In genomic region chr5:115571086-115571485, GRCm38 (mm10) we compare ENCODE assay signal across 18 mouse cellular contexts. TPM values are rescaled to one million over a fixed set of nuclear protein-coding genes. Genes with fewer than 3 reads are reported as not detected.
DNase-seq lines count a peak whose midpoint lies in the region; ATAC-seq and TF ChIP-seq lines count a peak whose summit lies in the region.
"Had no signal": no experiment of that assay in that cellular context is flagged by ENCODE, and none has a peak within 500 bp of the region (broad histone marks: within the 10 kb centered on the region; RNA-seq: fewer than 3 reads in every experiment).

No protein-coding gene starts in this region.

- TF ChIP-seq CTCF in forebrain, postnatal 0 days (IDR thresholded peaks at IDR 0.05; ENCODE audit: low read depth), result no peak
- TF ChIP-seq CTCF in hindbrain, postnatal 0 days (IDR thresholded peaks at IDR 0.05; ENCODE audit: low read depth), result no peak

- H3K9ac ChIP-seq in forebrain, postnatal 0 days, result no peak overlapping the region
- H3K9ac ChIP-seq in forebrain, embryonic 13.5 days, result no peak overlapping the region
- no peak overlapping the region for H3K9ac ChIP-seq in hindbrain, embryonic 11.5 days (ENCODE audit: low read depth, low read length)
- no peak overlapping the region for H3K9ac ChIP-seq in hindbrain, postnatal 0 days (replicated peaks; ENCODE audit: low read length)
- H3K9ac ChIP-seq: hindbrain, embryonic 15.5 days; limb, embryonic 15.5 days; lung, embryonic 14.5 days; midbrain, embryonic 12.5 days had no signal

- no peak overlapping the region for H3K27ac ChIP-seq in forebrain, postnatal 0 days (ENCODE audit: low read depth, low read length)
- no peak overlapping the region for H3K27ac ChIP-seq in forebrain, embryonic 13.5 days
- no peak overlapping the region for H3K27ac ChIP-seq in hindbrain, embryonic 11.5 days (ENCODE audit: low read depth, low read length)
- no peak overlapping the region for H3K27ac ChIP-seq in hindbrain, postnatal 0 days
- H3K27ac ChIP-seq: hindbrain, embryonic 15.5 days; limb, embryonic 15.5 days; macrophage; midbrain, embryonic 12.5 days had no signal

- peak; percentile 10 for DNase-seq in forebrain, postnatal 0 days
- DNase-seq in layer of hippocampus, adult 9-11 months, result peak; percentile 82
- peak; percentile 79 to 80 for DNase-seq in right cerebral cortex, adult 2 months (ENCODE audit: low spot score in 2 of 2)
- no peak for DNase-seq in MN1 (ENCODE audit: low spot score)
- no peak for DNase-seq in hindbrain, embryonic 11.5 days (ENCODE audit: low spot score)
- DNase-seq in hindbrain, postnatal 0 days (ENCODE audit: low spot score), result no peak
- DNase-seq: adrenal gland, postnatal 25 days; cerebellum, postnatal 36 days; kidney, adult 9 months; lung, embryonic 14.5 days; thymus, adult 18-20 months had no signal

- no peaks in the 10 kb centered on the region for H3K9me3 ChIP-seq in forebrain, postnatal 0 days (ENCODE audit: low read length)
- H3K9me3 ChIP-seq in forebrain, embryonic 13.5 days (replicated peaks), result no peaks in the 10 kb centered on the region
- H3K9me3 ChIP-seq in hindbrain, embryonic 11.5 days (ENCODE audit: control insufficient read depth, low read length), result no peaks in the 10 kb centered on the region
- H3K9me3 ChIP-seq in hindbrain, postnatal 0 days (ENCODE audit: low read length), result no peaks in the 10 kb centered on the region
- H3K9me3 ChIP-seq: hindbrain, embryonic 15.5 days; limb, embryonic 15.5 days; midbrain, embryonic 12.5 days had no signal

- H3K4me2 ChIP-seq in forebrain, postnatal 0 days (ENCODE audit: low read depth), result no peak overlapping the region
- no peak overlapping the region for H3K4me2 ChIP-seq in forebrain, embryonic 13.5 days
- no peak overlapping the region for H3K4me2 ChIP-seq in hindbrain, embryonic 11.5 days (replicated peaks; ENCODE audit: low read depth, low read length)
- H3K4me2 ChIP-seq in hindbrain, postnatal 0 days (ENCODE audit: low read depth, low read length), result no peak overlapping the region
- H3K4me2 ChIP-seq: hindbrain, embryonic 15.5 days; limb, embryonic 15.5 days; lung, embryonic 14.5 days; midbrain, embryonic 12.5 days had no signal

- H3K27me3 ChIP-seq in forebrain, postnatal 0 days (ENCODE audit: insufficient read depth, low read length), result no peaks in the 10 kb centered on the region
- no peaks in the 10 kb centered on the region for H3K27me3 ChIP-seq in forebrain, embryonic 13.5 days
- H3K27me3 ChIP-seq in hindbrain, embryonic 11.5 days (ENCODE audit: control insufficient read depth, insufficient read depth, low read length), result no peaks in the 10 kb centered on the region
- no peaks in the 10 kb centered on the region for H3K27me3 ChIP-seq in hindbrain, postnatal 0 days (ENCODE audit: insufficient read depth, low read length)
- H3K27me3 ChIP-seq: hindbrain, embryonic 15.5 days; limb, embryonic 15.5 days; midbrain, embryonic 12.5 days had no signal

- H3K4me1 ChIP-seq in forebrain, postnatal 0 days (ENCODE audit: insufficient read depth), result peaks cover 3% of the 10 kb centered on the region
- H3K4me1 ChIP-seq in forebrain, embryonic 13.5 days, result peaks cover 20% of the 10 kb centered on the region
- 0 out of 2 replicates have a peak, but pooled peaks cover 2% of the 10 kb centered on the region for H3K4me1 ChIP-seq in hindbrain, embryonic 11.5 days (replicated peaks; ENCODE audit: control insufficient read depth, insufficient read depth, low read length)
- 0 out of 2 replicates have a peak, but pooled peaks cover 4% of the 10 kb centered on the region for H3K4me1 ChIP-seq in hindbrain, postnatal 0 days (ENCODE audit: insufficient read depth, low read length)

- 98% methylated on average over 7 of the region's 7 CpGs for WGBS in forebrain, postnatal 0 days
- WGBS in forebrain, embryonic 13.5 days, result 93% methylated on average over 7 of the region's 7 CpGs
- 99% methylated on average over 7 of the region's 7 CpGs for WGBS in hindbrain, embryonic 11.5 days
- 92% methylated on average over 7 of the region's 7 CpGs for WGBS in hindbrain, postnatal 0 days

- H3K36me3 ChIP-seq in forebrain, postnatal 0 days (ENCODE audit: insufficient read depth), result peaks cover 42% of the 10 kb centered on the region
- H3K36me3 ChIP-seq in forebrain, embryonic 13.5 days (ENCODE audit: poor library complexity, severe bottlenecking), result peaks cover 46% of the 10 kb centered on the region
- H3K36me3 ChIP-seq in hindbrain, embryonic 11.5 days (ENCODE audit: control insufficient read depth, insufficient read depth, low read length), result peaks cover 8% of the 10 kb centered on the region; the same call in 1 of the 2 replicates
- peaks cover 33% of the 10 kb centered on the region for H3K36me3 ChIP-seq in hindbrain, postnatal 0 days (ENCODE audit: insufficient read depth, low read length)

- H3K4me3 ChIP-seq in forebrain, postnatal 0 days (ENCODE audit: low read depth, low read length), result no peak overlapping the region
- no peak overlapping the region for H3K4me3 ChIP-seq in forebrain, embryonic 13.5 days
- no peak overlapping the region for H3K4me3 ChIP-seq in hindbrain, embryonic 11.5 days (ENCODE audit: low read depth, low read length)
- no peak overlapping the region for H3K4me3 ChIP-seq in hindbrain, postnatal 0 days (ENCODE audit: low read length)
- H3K4me3 ChIP-seq: hindbrain, embryonic 15.5 days; limb, embryonic 15.5 days; midbrain, embryonic 12.5 days; myocyte had no signal

- no peak for ATAC-seq in forebrain, postnatal 0 days
- no peak for ATAC-seq in forebrain, embryonic 13.5 days
- ATAC-seq in frontal cortex, adult (ENCODE audit: low TSS enrichment), result peak; percentile 85
- ATAC-seq in hindbrain, embryonic 11.5 days (ENCODE audit: low FRiP score), result no peak
- ATAC-seq in hindbrain, postnatal 0 days, result no peak

RNA-seq across cellular contexts. Expression of gene Gcn1l1, which starts 6.0 kb away (rescaled TPM):
- 51.9 and 74.4 TPM in 2 replicates for total RNA-seq in forebrain, postnatal 0 days (2014; rRNA removed)
- polyA plus RNA-seq in forebrain, postnatal 0 days (2015; fragmentation: Nextera tagmentation; extraction: Ambion mirVana), result 19.4 and 22.4 TPM in 2 replicates
- 41.7 and 46.1 TPM in 2 replicates for polyA plus RNA-seq in forebrain, embryonic 13.5 days (2015; fragmentation: Nextera tagmentation; extraction: Ambion mirVana)
- 31.8 and 39.4 TPM in 2 replicates for polyA plus RNA-seq in hindbrain, embryonic 11.5 days (2014; fragmentation: Nextera tagmentation; extraction: Ambion mirVana)
- total RNA-seq in hindbrain, postnatal 0 days (2014; rRNA removed), result 73.4 and 81.7 TPM in 2 replicates
- polyA plus RNA-seq in hindbrain, postnatal 0 days (2015; fragmentation: Nextera tagmentation; extraction: Ambion mirVana), result 22.8 and 24.3 TPM in 2 replicates

RNA-seq across cellular contexts. Expression of gene Rplp0, which starts 11.8 kb away (rescaled TPM):
- 1,794 and 2,056 TPM in 2 replicates for total RNA-seq in forebrain, postnatal 0 days (2014; rRNA removed)
- polyA plus RNA-seq in forebrain, postnatal 0 days (2015; fragmentation: Nextera tagmentation; extraction: Ambion mirVana), result 842 and 978 TPM in 2 replicates
- polyA plus RNA-seq in forebrain, embryonic 13.5 days (2015; fragmentation: Nextera tagmentation; extraction: Ambion mirVana), result 1,081 and 1,088 TPM in 2 replicates
- 1,244 and 1,247 TPM in 2 replicates for polyA plus RNA-seq in hindbrain, embryonic 11.5 days (2014; fragmentation: Nextera tagmentation; extraction: Ambion mirVana)
- 1,557 and 1,861 TPM in 2 replicates for total RNA-seq in hindbrain, postnatal 0 days (2014; rRNA removed)
- 786 and 796 TPM in 2 replicates for polyA plus RNA-seq in hindbrain, postnatal 0 days (2015; fragmentation: Nextera tagmentation; extraction: Ambion mirVana)

Comparison
In these comparisons a context has a peak if more than half of its experiments do, and no peak if none do; other contexts are left out.
1. DNase-seq: peak in forebrain, postnatal 0 days (single experiment), layer of hippocampus, adult 9-11 months (single experiment) and right cerebral cortex, adult 2 months (2 of 2); none in MN1 (single experiment), hindbrain, embryonic 11.5 days (single experiment) and hindbrain, postnatal 0 days (single experiment).